Mouse (Mus musculus): ENCODE results near the gene Adsl.
"Not testable (repeated sequence)": the region's sequence is repeated elsewhere in the genome, so short reads cannot be mapped to it uniquely, and the experiment has no call there.

Adsl gene

DNA sequence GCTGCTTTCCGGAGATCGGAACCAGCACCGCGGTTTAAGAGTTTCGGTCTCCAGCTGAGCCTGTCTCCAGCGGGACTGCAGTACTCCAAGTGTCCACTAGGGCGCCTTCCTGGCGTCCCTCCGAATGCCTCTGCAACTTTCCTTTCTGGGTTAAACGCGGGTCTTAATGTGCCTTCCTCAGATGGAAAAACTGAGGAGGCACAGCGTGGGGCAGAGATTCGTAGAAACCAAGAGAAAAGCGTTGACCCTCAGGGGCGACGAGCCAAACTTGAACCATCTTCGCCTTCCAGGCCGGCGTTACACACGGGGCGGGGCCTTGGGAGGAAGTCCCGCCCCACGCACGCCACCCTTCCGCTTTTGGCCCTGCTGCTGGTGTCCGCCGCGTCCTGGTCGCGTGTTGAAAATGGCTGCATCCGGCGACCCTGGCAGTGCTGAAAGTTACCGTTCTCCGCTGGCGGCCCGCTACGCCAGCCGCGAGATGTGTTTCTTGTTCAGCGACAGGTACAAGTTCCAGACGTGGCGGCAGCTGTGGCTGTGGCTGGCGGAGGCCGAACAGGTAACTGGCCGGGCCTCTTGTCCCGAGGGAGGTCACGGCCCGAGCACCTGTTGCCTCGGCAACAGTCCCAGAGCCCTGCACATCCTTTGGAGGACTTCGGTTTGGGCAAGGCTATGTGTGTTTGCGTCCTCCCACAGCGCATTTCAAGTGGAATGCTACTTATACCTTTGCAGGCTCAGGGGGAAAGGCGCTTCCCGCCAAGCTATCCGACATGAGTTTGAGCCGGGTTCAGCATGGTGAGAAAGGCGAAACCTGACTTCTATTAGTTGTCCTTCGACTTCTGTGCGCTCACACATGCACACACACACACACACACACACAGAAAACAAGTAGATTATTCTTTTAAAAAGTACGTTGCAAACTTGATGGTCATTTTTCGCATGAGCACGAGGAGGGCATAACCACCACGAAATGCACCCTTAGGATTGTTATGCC lies at the start of gene Adsl:
Gene Adsl, plus strand, starts transcription at position 346 of the 991 bp plus-strand sequence.
- peak; percentile 77 for DNase-seq (ENCODE audit: low spot score in 2 of 2)

DNA sequence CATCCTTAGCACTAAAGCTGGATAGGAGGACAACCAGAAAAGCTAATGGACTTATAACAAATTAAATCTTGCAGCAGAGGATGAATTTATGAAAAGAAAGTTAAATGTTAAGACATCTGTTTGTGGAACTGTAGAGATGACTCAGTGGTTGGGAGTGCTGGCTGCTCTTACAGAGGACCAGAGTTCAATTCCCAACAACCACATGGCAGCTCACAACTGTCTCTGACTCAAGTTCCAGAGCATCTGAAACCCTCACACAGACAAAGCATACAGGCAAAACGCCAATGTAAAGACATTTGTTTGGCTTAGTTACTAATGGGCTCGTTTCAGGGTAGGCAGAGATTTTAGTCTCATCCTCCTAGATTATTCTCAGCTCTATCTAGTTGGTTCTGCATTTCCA lies 48.5 kb upstream of the Adsl start:
- DNase-seq (ENCODE audit: low spot score in 2 of 2), result no peak

DNA sequence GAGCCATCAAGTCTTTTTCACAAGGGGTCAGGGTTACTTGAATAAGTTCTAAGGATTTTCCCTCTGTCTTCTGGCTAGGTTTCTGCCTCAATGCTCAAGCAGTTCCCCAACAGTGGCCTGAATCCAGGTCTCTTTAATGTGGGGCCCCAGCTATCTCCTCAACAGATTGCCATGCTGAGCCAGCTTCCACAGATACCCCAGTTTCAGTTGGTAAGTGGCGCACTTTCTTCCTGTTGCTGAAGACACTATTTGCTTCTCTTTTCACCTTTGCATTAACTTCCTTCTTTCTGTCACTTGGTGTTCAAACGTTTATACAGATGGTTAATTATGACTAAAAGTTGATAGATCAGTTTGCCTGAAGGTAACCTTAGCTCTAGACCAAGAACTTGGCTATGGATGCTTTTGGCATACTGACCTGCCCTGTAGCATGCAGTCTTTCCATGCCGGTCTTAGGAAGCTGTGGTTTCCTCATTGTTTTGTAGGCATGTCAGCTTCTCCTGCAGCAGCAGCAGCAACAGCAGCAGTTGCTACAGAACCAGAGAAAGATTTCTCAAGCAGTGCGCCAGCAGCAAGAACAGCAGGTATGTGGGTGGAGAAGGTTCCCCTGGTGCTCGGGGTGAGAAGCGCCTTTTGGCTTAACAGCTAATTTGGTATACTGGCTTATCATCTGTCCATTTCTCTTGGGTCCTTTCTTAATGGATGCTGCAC lies 46.3 kb upstream of the Adsl start:
- DNase-seq (ENCODE audit: low spot score in 2 of 2), result no peak

DNA sequence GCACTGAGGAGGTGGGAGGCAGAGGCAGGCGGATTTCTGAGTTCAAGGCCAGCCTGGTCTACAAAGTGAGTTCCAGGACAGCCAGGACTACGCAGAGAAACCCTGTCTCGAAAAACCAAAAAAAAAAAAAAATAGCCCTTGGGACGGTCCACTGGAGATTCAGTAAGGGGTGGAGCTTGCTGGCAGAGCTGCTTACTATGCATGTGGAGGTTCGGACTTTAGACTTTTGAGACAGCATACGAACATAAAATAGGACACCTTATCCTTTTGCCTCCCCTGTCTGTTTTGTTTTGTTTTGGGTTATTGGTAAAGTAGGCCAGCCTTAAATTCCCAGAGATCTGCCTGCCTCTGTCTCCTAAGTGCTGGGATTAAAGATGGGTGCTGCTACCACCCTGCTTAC lies 43.5 kb upstream of the Adsl start:
- not testable (repeated sequence) for DNase-seq (ENCODE audit: low spot score in 2 of 2)

DNA sequence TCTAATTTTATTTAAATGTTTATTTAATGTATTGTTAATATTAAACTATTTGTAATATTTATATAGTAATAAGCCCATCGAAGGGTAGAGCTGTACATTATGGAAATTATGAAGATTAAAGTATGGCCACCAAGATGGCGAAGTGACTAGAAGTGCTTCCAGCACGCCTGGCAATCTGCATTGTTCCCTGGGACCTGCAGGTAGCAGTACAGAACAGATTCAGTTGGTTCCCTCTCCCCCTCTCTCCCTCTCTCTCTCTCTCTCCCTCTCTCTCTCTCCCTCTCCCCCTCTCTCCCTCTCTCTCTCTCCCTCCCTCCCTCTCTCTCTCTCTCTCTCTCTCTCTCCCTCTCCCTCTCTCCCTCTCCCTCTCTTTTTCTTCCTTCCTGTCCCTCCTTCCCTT lies 38.1 kb upstream of the Adsl start:
- DNase-seq (ENCODE audit: low spot score in 2 of 2), result no peak

DNA sequence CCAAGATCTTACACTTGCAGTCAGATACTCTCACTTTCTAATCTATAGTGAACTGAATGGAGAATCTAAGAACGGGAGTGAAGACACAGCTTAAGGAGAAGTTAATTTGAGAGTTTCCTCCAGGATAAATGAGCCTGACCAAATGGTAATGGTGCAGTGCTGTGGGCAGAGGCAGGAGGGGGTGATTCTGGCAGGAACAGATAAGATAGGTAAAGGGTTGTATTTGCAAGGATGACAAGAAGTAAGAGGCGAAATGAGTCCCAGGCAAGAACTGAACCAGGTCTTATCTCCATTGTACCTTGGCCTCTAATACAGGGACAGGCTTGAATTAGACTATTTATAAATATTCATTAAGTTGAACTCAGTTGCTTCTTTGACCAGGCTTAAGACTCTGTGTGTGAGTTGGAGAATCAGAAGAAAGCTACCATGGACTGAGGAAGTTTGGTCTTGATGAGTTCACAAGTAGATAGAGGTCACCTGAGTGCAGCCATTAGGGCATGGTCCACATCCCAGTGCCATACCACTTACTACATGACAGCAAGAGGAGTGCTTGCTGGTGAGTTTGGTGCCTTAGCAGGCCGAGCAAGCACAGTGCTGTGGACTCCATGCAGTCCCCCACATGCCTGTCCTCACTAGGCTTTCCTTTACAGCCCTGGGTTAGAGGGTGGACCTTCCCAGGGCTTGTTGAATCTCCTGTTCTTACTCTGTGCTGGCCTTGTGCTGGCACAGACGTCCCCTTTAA lies 37.3 kb upstream of the Adsl start:
- no peak for DNase-seq (ENCODE audit: low spot score in 2 of 2)

DNA sequence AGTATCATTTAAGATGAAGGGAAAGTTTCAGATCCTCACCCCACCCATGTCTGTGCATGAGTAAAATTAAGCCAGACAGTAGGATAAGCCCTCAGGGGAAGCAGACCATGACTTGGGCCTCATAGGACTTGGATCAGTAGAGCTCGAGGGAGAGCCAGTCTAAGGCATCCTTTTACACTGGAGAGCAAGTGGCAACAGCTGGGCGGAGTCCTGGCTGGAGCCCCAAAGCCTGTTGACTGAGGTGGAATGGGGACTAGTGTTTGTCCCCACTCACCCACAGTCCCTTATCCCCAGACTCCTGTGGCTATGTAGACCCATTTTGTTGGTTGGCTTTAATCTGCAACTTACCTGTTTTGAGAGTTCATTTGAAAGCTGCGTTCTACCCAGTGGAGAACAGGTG lies 36.1 kb upstream of the Adsl start:
- DNase-seq (ENCODE audit: low spot score in 2 of 2), result no peak

DNA sequence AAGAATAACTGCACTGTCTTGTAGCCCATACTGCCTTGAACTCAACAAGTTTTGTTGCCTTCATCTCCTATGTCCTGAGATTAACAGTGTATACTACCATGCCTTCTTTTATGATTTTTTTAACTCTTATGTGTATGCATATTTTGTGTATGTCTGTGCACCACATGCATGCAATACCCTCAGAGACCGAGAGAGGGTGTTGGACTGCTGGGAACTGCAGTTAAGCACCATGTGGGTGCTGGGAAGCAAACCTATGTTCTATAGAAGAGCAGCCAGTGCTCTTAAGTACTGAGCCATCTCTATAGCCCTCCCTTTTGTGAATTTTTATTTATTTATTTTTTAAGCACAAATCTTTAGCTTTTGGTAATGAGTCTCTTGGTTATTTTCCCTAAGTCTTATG lies 34.5 kb upstream of the Adsl start:
- DNase-seq (ENCODE audit: low spot score in 2 of 2), result no peak

DNA sequence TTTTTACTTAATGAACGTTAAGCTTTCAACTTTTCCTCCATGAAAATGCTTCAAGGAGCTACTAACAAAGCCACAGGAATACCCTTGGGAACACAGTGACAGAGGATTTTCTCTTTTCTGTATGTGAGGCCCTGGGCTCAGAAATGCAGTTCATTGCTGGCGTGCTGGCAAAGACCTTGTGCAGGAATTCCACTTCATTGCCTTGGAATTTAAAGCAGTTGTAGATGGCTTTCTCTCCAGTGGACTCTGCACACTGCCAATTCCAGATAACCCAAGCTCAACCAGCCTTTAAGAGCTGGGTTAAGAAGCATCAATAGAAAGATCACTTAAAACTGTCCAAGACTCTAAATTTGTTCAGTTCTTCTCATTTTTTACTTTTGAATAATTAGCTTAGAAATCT lies 32.4 kb upstream of the Adsl start:
- DNase-seq (ENCODE audit: low spot score in 2 of 2), result no peak

DNA sequence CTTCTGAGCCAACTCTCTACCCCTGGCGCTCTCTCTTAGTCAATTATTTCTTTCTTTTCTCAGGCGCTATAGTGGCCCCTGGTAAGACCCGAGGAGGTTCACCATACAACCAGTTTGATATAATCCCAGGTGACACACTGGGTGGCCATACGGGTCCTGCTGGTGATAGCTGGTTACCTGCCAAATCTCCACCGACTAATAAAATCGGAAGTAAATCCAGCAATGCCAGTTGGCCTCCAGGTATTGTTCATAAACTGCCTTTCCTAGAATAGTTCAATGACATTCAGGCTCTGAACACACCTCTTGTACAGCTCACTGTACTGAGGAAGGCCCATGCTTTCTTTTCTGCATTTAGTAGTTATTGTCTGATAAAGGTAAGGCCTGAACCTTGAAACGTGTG lies 31.7 kb upstream of the Adsl start:
- DNase-seq (ENCODE audit: low spot score in 2 of 2), result no peak

DNA sequence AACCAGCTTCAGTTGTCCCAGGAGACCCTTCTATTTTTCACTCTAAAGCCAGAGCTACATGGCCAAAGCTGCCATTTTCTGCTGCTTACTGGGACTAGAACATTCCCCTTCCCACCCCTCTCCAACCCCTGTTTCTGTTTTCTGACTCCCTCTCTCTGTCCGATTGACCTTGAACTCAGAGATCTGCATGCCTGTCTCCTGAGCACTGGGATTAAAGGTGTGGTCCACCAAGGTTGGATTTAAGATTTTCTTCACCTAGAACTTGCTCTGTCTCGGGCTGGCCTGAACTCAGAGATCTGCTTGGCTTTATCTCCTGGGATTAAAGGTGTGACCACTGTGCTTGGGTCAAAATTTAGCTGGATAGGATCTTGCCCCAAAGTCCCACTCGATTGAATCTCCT lies 27.9 kb upstream of the Adsl start:
- no peak for DNase-seq (ENCODE audit: low spot score in 2 of 2)

DNA sequence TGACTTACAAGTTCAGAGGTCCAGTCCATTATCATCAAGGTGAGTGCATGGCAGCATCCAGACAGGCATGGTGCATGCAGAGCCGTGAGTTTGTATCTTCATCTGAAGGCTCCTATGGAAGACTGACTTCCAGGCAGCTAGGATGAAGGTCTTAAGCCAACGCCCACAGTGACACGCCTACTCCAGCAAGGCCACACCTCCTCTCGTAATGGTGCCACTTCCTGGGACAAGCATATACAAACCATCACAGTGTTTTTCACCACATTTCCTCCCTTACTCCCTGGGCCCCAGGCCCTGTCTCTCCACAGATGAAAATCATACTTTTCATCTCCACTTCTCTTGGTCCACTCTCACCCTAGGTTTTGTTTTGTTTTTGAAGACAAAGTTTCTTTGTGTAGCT lies 26.5 kb upstream of the Adsl start:
- DNase-seq (ENCODE audit: low spot score in 2 of 2), result no peak

DNA sequence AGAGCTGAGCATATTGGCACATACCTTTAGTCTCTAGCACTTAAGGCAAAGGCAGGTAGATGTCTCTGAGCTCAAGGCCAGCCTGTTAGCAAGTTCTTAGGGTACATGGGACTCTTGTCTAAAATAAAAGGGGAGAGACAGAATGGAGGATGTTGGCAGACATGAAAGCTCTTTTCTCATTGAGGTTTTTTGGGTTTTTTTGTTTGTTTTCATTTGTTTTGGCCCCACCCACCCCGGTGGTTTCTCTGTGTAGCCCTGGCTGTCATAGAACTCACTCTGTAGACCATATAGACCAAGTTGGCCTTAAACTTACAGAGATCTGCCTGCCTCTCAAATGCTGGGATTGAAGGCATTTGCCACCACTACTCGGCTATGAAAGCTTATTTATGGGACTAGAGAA lies 24.1 kb upstream of the Adsl start:
- no peak for DNase-seq (ENCODE audit: low spot score in 2 of 2)

DNA sequence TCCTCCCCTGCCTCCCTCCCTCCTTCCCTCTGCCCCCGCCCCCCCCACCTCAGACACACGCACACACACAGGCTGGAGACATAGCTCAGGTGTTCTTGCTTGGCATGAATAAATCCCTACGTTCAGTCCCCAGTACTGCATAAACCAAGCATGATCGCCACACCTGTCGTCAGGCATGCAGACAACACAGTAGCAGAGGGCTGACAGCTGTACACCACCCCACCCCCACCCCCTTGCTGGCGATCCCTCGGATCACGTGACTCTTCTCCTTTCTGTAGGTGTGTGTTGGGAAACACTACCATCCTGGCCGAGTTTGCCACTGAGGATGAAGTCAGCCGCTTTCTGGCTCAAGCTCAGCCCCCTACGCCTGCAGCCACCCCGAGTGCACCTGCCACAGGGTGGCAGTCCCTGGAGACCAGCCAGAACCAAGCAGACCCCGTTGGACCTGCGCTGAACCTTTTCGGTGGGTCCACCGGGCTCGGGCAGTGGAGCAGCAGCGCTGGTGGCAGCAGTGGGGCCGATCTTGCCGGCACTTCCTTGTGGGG lies 19.4 kb upstream of the Adsl start:
- DNase-seq (ENCODE audit: low spot score in 2 of 2), result no peak

DNA sequence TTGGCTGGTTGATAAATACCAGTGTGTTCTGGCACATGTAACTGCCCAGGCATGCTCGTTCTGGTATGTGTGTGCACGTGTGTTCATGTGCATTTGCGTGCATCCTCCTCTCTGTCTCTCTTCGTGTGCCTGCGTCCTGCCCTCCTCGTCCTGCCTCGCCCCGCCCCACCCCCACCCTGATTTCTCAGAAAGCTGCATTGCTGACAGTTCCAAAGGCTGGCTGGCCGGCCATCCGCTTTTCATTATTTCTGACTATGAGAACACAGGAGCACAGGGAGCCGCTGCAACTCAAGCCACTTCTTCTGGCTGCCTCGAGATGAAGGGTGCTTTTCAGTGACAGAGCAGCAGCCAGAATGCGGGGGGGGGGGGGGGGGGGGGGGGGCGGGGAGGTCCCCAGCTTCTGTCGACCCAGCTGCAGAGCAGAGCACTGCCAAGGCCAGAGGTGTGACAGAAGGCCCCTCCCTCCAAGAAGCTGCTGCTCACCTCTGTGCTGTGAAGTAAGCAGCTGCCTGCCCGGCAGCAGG lies 18.2 kb upstream of the Adsl start:
- DNase-seq (ENCODE audit: low spot score in 2 of 2), result no peak

DNA sequence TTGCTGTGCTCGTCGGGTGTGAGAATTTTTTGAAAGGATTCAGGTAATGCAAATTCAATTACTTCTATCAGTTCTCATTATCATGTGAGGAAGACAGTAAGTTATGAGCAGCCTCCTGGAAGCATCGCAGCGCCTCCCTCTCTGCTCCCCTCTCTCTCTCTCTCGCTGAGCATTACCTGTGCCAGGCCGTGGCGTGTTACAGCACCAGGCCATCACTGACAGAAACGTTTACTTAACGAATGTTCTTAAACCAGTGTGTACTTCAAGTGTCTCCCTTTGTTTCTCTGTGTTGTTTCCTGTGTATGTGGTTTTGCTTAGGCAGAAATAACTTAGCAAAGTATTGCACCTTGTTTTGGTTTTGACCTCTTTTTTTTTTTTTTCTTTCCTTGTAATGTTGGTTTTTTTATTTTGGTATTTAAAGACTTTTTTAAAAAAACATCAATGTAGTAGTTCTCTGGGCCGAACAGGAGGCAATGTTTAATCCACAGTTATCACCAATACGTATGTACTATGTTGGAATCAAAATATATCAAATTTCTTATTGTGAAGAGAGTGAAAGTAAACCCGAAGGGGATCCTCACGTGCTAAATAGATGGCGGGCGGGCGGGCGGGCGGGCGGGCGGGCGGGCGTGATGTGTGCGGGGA lies 17.5 kb upstream of the Adsl start:
- not testable (repeated sequence) for DNase-seq (ENCODE audit: low spot score in 2 of 2)

DNA sequence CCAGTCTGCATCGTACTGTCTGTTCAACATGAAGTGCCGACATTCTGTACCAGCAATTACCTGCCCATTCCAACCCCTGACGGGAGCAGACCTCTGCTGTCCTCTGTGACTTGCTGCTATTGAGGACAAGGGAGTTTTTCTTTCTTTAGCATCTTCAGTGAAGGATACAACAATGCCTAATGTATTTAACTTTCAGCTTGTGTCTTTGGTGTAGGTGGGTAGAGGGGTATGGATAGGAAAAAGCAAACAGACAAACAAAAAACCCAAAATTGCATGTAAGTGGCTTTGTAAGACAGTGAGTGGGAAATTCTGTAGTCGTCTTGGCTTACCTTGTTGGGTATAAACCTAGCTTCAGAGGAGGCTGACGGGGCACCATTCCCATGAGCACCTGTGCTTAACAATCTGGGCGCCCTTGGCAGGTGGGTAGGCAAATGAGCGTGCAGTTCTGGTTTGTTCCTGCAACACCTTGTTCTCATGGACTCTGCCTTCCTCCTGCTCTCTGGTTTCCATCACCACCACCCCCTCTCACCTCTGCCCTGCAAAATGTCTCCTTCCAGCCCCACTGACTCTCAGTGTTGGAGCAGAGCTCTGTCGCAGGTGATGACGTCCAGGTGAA lies 16.8 kb upstream of the Adsl start:
- DNase-seq (ENCODE audit: low spot score in 2 of 2), result no peak

DNA sequence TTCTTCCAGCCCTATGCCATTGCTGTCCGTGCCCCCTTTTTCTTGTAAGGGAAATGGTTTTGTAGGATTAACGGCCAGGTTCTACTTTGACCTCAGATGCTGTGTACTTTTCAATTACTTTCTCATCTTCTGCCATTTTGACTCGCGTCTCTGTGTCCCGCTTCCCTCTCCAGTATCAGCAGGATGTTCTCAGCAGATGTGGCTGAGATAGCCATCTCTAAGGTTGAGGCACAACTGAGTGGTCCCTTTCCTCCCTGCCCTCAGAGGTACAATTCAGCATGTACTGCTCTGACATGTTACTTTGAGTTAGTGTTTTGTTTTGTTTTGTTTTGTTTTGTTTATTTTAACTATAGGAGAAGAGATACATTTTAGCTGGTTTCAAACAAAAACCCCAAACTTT lies 13.4 kb upstream of the Adsl start:
- DNase-seq (ENCODE audit: low spot score in 2 of 2), result no peak

DNA sequence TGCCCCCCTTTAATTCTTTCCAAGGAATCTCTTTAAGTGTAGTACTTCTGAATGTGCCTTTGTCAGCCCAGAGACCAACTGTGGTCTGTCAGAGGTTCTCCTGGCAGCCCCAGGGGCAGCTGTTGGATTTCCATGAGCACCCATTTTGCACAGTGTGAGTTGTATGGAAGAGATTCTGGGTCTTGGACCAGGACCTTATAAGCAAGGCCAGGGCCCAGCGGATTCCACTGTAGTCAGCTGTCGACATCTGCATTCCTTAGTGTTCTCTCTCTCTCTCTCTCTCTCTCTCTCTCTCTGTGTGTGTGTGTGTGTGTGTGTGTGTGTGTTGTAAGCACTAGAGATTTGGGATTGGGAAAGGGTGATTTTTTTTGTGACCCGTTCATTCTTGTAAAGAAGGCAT lies 11.6 kb upstream of the Adsl start:
- no peak for DNase-seq (ENCODE audit: low spot score in 2 of 2)

DNA sequence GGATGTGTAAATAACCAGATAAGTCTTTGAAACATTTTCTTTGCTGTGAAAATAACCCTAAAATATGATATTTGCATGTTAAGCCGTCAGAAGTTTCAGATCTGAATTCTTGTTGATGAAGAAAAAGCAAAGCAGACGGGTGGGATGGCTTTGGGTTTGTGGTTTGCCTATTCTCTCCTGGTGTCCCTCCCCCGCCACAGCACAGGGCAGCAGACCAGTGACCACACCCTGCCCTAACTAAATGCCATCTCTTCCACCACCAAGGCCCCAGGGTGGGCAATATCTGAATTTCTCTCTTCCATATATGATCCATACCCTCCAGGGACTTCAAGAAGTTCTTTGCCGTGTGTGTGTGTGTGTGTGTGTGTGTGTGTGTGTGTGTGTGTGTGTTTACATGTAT lies 9.7 kb upstream of the Adsl start:
- no peak for DNase-seq (ENCODE audit: low spot score in 2 of 2)

DNA sequence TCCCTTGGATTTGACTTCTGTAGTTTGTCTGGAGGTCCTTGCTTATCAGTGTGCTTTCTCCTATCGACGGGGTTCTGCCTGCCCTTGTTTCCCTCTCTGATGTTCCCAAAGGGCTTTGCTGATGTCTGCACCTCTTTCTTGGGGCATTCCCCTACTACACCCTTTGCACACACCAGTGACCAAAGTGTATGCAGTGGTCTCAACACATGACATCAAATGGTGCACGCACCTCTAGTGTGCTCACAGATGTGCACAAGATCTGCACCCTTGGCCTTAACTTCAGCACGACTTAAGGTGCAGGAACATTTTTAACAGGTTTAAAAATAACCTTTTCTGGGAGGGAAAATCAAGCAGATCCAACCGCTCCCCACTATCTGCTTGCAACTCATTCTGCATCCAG lies 8.9 kb upstream of the Adsl start:
- no peak for DNase-seq (ENCODE audit: low spot score in 2 of 2)
